Mouse (Mus musculus) heart, postnatal 4 days (tissue): ENCODE results near the gene Fam124a. TPM values are rescaled to one million over a fixed set of nuclear protein-coding genes. Genes with fewer than 3 reads are reported as not detected.
"Not testable (repeated sequence)": the region's sequence is repeated elsewhere in the genome, so short reads cannot be mapped to it uniquely, and the experiment has no call there.

Experiments
- DNase-seq: peaks from one replicate; pipeline ENCODE4 v3.0.0; 2021
- total RNA-seq, 2 experiments: library from RNA; stranded (reverse); gene quantifications; 2 replicates each; pipeline ENCODE4 v1.2.3; 2021

Fam124a gene
- 1 to 10 TPM; 3.2 to 3.8 TPM for total RNA-seq

GRCm38 (mm10) chr14:62555309-62555829 lies at the start of gene Fam124a:
TSS of gene Fam124a (plus strand) at chr14:62555737.
- peak; percentile 70 for DNase-seq

- no peak for DNase-seq
Measured at GRCm38 (mm10) chr14:62506261-62506660, 49.3 kb upstream of the Fam124a start.

DNA sequence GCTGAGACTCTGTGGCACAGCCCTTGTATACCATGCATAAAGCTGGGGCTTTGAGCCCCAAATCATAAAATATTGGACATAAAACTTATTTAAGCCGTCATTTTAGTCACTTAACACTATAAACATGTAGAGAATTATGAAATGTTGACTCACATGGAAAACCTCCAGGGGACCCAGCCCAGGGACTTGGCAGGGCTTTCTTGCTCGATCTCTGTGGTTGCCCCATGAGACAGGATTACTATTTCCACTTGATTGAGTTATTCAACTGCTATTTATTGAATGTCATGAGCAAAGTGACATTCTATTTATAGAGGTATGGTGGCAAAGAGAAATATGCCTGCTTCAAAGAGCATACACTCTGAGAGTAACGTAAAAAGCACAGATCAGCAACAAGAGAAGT lies 46.2 kb upstream of the Fam124a start:
- DNase-seq, result peak; percentile 33

DNA sequence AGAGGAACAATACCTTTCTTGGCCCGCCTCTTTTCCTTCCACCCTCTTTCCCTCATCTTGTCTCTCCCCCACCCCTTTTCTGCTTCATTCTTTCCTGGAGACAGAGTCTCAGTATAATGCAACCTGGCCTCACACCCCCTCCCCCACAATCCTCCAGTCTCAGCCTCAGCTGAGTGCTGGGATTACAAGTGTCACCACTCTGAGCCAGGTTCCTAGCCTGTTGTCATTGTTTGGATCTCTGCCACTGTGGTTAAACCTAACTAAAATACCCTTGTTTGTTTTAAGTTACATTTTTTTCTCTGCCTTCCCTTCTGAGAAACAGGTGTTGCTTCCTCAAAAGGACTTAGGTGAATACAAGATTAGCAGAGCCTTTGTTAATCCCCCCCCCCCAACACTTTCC lies 42.7 kb upstream of the Fam124a start:
- DNase-seq, result no peak

DNA sequence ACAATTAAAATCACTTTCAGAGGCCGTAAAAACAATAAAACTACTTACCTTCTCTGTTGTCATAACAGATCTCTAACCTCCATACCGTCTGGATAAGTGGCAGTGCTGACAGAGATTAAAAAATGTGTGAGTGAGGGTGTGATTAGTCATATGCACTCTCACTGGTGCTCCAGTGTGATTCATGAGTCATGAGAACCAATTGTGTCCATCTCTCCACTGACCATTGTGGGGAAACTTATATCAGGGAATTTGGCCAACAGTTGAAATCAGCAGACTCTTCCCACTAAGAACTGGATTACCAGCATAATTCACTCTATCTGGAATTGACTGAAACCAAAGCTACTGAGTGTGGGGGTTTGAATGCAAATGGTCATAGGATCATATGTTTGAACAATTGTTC lies 24.6 kb upstream of the Fam124a start:
- DNase-seq, result no peak

GRCm38 (mm10) chr14:62536127-62536526 lies 19.4 kb upstream of the Fam124a start:
- DNase-seq, result no peak

- no peak for DNase-seq
Measured at GRCm38 (mm10) chr14:62536988-62537387, 18.5 kb upstream of the Fam124a start.

DNA sequence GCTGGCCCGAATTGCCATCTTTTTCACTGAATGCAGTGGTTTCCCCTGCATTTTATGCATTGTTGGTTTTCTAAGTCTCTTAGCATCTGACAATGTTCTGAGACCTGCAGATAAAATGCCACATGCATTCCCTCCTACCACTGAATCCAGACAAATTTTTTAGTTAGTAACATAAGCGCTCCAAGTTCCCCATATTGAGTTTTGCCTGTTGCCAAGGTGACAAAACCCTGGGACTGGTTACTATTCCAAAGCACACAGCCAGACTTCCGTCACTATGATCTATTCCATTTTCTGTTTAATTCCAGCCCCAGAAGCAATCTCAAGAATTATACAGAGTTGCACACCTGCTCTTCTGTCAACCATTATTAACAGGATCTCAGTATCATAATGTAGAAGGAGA lies 15.7 kb upstream of the Fam124a start:
- no peak for DNase-seq

DNA sequence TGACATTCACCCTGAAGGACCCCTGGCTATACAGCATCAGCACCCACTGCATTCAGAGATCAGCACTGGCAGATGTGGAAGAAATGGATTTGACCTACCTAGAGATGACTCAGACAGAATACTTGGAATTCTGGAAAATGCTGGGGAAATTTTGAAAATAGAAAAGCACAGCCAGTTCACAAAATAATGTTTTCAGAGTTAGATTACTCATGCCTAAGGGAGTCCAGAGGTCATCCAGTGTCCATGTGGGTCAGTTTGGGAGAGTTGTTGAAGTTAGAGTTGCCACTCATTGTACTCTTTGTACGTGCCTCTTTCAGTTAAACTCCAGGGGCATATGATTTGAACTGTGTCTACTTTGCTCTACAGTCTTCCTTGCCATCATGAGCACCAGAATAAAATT lies 13.8 kb upstream of the Fam124a start:
- no peak for DNase-seq

GRCm38 (mm10) chr14:62546296-62546695 lies 9.2 kb upstream of the Fam124a start:
- no peak for DNase-seq

- no peak for DNase-seq
Measured at GRCm38 (mm10) chr14:62546746-62547145, 8.8 kb upstream of the Fam124a start.

DNA sequence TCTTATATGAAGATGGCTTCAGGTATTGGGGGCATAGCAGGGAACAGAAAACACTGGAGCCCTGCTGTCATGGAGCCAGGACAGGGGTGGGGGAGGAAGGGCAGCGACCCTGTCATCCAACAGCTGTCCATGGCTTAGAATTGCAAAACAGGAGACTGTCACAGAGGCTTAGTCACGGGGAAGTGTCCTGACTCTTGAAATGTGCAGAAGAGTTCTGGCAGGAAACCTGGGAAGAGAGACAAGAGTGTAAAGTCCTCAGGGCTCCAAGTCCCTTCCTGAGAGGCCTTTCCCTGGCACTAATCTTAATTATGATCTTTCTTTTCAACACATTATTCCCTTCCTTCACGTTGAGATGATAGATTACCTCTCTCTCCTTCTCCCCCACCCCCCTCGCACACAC lies 5.4 kb upstream of the Fam124a start:
- DNase-seq, result no peak

DNA sequence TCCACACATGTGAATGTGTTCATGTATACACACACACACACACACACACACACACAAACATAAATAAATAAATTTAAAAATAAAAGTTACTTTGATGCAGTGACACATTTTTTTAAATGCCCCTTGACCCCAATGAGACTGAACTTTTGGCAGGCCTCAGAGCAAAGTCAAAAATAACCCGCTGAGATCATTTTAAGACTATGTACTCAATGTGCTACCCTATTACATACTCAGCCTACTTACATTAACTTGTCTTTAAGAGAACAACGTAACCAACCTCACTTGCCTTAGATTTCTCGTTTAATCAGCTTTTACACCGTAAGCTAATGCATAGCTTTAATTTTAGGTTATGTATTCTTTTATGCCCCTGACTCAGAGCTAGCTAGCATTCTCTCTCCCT lies 2.8 kb upstream of the Fam124a start:
- no peak for DNase-seq

GRCm38 (mm10) chr14:62553786-62554185 lies 1.8 kb upstream of the Fam124a start:
- no peak for DNase-seq

- no peak for DNase-seq
Measured at GRCm38 (mm10) chr14:62555840-62556810, 588 bp downstream of the Fam124a start.

- no peak for DNase-seq
Measured at GRCm38 (mm10) chr14:62557111-62557510, 1.6 kb downstream of the Fam124a start.

- no peak for DNase-seq
Measured at GRCm38 (mm10) chr14:62561875-62562748, 6.6 kb downstream of the Fam124a start.

DNA sequence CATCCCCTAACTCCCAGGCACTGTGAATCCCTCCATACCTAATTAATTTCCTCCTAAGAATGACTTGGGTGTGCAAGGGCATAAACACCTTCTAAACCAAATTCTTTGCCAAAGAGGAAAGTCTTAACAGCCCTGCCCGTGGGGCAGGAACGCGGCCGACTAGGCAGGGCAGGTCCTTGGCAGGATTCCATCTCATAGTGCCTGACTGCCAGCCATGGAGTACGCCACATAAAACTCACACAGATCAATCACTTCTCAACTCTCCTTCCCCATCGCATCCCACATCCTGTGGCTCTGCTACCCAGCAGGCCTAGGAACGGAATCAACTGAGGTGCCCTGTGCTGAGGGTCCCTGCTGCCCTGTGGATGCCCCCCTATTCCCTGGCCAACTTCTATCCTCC lies 8.1 kb downstream of the Fam124a start:
- DNase-seq, result no peak

- DNase-seq, result not testable (repeated sequence)
Measured at GRCm38 (mm10) chr14:62566821-62567220, 11.3 kb downstream of the Fam124a start, which contains the start of gene Gm4131. TSS of gene Gm4131 (minus strand) at chr14:62566921.

- no peak for DNase-seq
Measured at GRCm38 (mm10) chr14:62569463-62569862, 13.9 kb downstream of the Fam124a start.

GRCm38 (mm10) chr14:62570299-62570698 lies 14.8 kb downstream of the Fam124a start:
- peak; percentile 23 for DNase-seq

GRCm38 (mm10) chr14:62573454-62573853 lies 17.9 kb downstream of the Fam124a start:
- no peak for DNase-seq

DNA sequence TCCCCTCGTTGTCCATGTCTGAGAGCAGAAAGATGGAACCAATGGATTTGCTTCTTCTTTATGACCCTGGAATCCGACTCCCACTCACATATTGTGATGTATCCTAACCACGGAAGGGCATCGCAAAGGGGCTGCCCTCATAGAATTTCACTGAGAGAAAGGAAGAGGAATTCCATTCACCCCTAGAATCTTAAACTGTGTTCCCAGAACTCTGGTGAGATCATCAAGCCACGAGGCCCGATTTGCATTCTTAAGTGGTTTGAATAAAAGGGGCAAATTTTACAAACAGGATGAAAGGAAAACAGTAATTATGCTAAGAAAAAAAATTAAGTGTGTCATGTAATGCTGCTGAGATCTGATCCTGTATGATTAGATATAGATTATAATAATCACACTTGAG lies 19.4 kb downstream of the Fam124a start:
- no peak for DNase-seq
